ENCODE assay signal across 11 mouse cellular contexts in the genomic region with DNA sequence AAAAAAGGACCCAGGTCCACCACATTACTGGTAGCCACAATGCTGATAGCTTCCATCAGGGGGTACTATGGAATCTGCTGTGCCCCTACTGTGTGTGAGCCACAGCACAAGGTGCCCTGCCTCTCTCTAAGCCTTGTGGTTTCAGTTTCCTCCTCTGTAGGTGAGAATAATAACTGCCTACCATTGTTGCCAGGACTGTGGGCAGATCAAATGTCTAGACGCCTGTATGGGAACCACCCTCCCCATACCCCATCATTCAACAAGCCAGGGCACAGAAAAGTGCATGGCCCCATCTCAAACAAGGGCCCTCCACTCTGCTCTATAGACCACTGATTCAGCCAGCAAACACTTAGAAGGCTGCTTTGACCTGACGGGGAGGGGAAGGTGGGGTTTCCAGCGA.
A peak's percentile ranks its signal among the peaks of the same experiment; 100 is the strongest.
DNase-seq lines count a peak whose midpoint lies in the region; ATAC-seq and TF ChIP-seq lines count a peak whose summit lies in the region.
"Had no signal": no experiment of that assay in that cellular context is flagged by ENCODE, and none has a peak within 500 bp of the region (broad histone marks: within the 10 kb centered on the region; RNA-seq: fewer than 3 reads in every experiment).

No protein-coding gene starts in this region.

- no peak overlapping the region for H3K4me2 ChIP-seq in lung, embryonic 16.5 days (ENCODE audit: low read depth, low read length)
- no peak overlapping the region for H3K4me2 ChIP-seq in hindbrain, embryonic 13.5 days
- no peak overlapping the region for H3K4me2 ChIP-seq in kidney, embryonic 16.5 days (replicated peaks; ENCODE audit: low read depth, low read length)

- H3K27me3 ChIP-seq in lung, embryonic 16.5 days (ENCODE audit: control insufficient read depth, insufficient read depth, low read depth, low read length), result no peaks in the 10 kb centered on the region
- no peaks in the 10 kb centered on the region for H3K27me3 ChIP-seq in hindbrain, embryonic 13.5 days
- H3K27me3 ChIP-seq in kidney, embryonic 16.5 days (ENCODE audit: insufficient read depth, low read length), result peaks cover 11% of the 10 kb centered on the region

- no peak for DNase-seq in lung, adult 2 months
- DNase-seq in naive thymus-derived CD4-positive, alpha-beta T cell, adult 2 months (ENCODE audit: low read depth), result peak; percentile 47
- no peak for DNase-seq in adrenal gland, adult 18-20 months (ENCODE audit: low spot score in 2 of 2)
- DNase-seq in embryo, embryonic 9.5 days (ENCODE audit: extremely low spot score), result no peak

- H3K9me3 ChIP-seq in lung, embryonic 16.5 days (ENCODE audit: control insufficient read depth, low read length), result no peaks in the 10 kb centered on the region
- H3K9me3 ChIP-seq in hindbrain, embryonic 13.5 days, result no peaks in the 10 kb centered on the region
- no peaks in the 10 kb centered on the region for H3K9me3 ChIP-seq in kidney, embryonic 16.5 days (ENCODE audit: low read length)

- peaks cover 25% of the 10 kb centered on the region for H3K4me1 ChIP-seq in lung, embryonic 16.5 days (replicated peaks; ENCODE audit: control insufficient read depth, insufficient read depth, low read length)
- H3K4me1 ChIP-seq in lung, adult 2 months (ENCODE audit: control insufficient read depth, insufficient read depth, low read length), result no peaks in the 10 kb centered on the region
- peaks cover 72% of the 10 kb centered on the region for H3K4me1 ChIP-seq in hindbrain, embryonic 13.5 days (replicated peaks)
- peaks cover 35% of the 10 kb centered on the region for H3K4me1 ChIP-seq in kidney, embryonic 16.5 days (ENCODE audit: insufficient read depth, low read length)

- 45% methylated on average over 3 of the region's 3 CpGs for WGBS in lung, embryonic 16.5 days
- WGBS in lung, adult 2 months, result 53% methylated on average over 3 of the region's 3 CpGs
- WGBS in hindbrain, embryonic 13.5 days, result 31% methylated on average over 3 of the region's 3 CpGs
- 57% methylated on average over 3 of the region's 3 CpGs for WGBS in kidney, embryonic 16.5 days

- peak; percentile 59 for ATAC-seq in lung, embryonic 16.5 days (ENCODE audit: low read depth)
- ATAC-seq in activated CD4-positive, CD25-positive, alpha-beta regulatory T cell, adult 4 months, result peak; percentile 82
- ATAC-seq in hindbrain, embryonic 13.5 days (ENCODE audit: low FRiP score), result no peak
- no peak for ATAC-seq in kidney, embryonic 16.5 days (ENCODE audit: low FRiP score, low TSS enrichment)
- ATAC-seq: intestine, postnatal 0 days had no signal

- no peak for TF ChIP-seq POLR2A in lung, adult 2 months (IDR thresholded peaks at IDR 0.05; ENCODE audit: borderline replicate concordance, extremely low read depth, low read depth, low read length)

- TF ChIP-seq CTCF in lung, adult 2 months (IDR thresholded peaks at IDR 0.05; ENCODE audit: insufficient read depth, low read length), result no peak

- no peak overlapping the region for H3K9ac ChIP-seq in lung, embryonic 16.5 days (ENCODE audit: low read length)
- peak overlapping the region; percentile 39; the same call in 1 of the 2 replicates for H3K9ac ChIP-seq in hindbrain, embryonic 13.5 days
- H3K9ac ChIP-seq in kidney, embryonic 16.5 days (replicated peaks; ENCODE audit: low read length), result no peak overlapping the region
- H3K9ac ChIP-seq: liver, embryonic 14.5 days had no signal

- H3K27ac ChIP-seq in lung, embryonic 16.5 days (ENCODE audit: low read length), result peak overlapping the region; percentile 14; the same call in 1 of the 2 replicates
- peak overlapping the region; percentile 83 for H3K27ac ChIP-seq in hindbrain, embryonic 13.5 days
- no peak overlapping the region for H3K27ac ChIP-seq in kidney, embryonic 16.5 days (ENCODE audit: low read length)
- H3K27ac ChIP-seq: liver, embryonic 14.5 days had no signal

- H3K4me3 ChIP-seq in lung, embryonic 16.5 days (ENCODE audit: low read length), result no peak overlapping the region
- no peak overlapping the region for H3K4me3 ChIP-seq in lung, adult 2 months (replicated peaks; ENCODE audit: extremely low read depth, low read depth, low read length)
- H3K4me3 ChIP-seq in hindbrain, embryonic 13.5 days, result no peak overlapping the region
- no peak overlapping the region for H3K4me3 ChIP-seq in kidney, embryonic 16.5 days (ENCODE audit: low read length)
- H3K4me3 ChIP-seq: myocyte had no signal

- no peaks in the 10 kb centered on the region for H3K36me3 ChIP-seq in lung, embryonic 16.5 days (ENCODE audit: control insufficient read depth, insufficient read depth, low read length)
- H3K36me3 ChIP-seq in hindbrain, embryonic 13.5 days, result no peaks in the 10 kb centered on the region
- H3K36me3 ChIP-seq in kidney, embryonic 16.5 days (ENCODE audit: insufficient read depth, low read length), result no peaks in the 10 kb centered on the region

Comparison
In these comparisons a context has a peak if more than half of its experiments do, and no peak if none do; other contexts are left out.
1. ATAC-seq: peak in lung, embryonic 16.5 days (single experiment) and activated CD4-positive, CD25-positive, alpha-beta regulatory T cell, adult 4 months (single experiment); none in hindbrain, embryonic 13.5 days (single experiment) and kidney, embryonic 16.5 days (single experiment).